Mouse (Mus musculus) small intestine, adult 2 months (tissue): ENCODE results near the gene Xpo6.

Experiments used
- CTCF ChIP-seq: fragments of 200-500 bp; IDR thresholded peaks from 2 replicates; pipeline ENCODE4 v1.5.1; 2012; ENCODE audit warnings: low read depth, mild to moderate bottlenecking, control low read depth, inconsistent platforms, low read length, moderate library complexity, mixed read lengths; ENCODE audit not compliant: insufficient replicate concordance, insufficient read length; ENCODE audit errors: extremely low read depth
- POLR2A ChIP-seq: fragments of 200-500 bp; IDR thresholded peaks from 2 replicates; pipeline ENCODE4 v1.6.1; 2012; ENCODE audit warnings: low read depth, mild to moderate bottlenecking, control low read depth, inconsistent platforms, low read length, moderate library complexity

- no peak for TF ChIP-seq CTCF
- no peak for TF ChIP-seq POLR2A
These were observed 10.8 kb downstream of the Xpo6 start for GRCm38 (mm10) chr7:126189517-126189916.
